Mouse (Mus musculus): ENCODE measurements around the gene Itln1. TPM values are rescaled to one million over a fixed set of nuclear protein-coding genes. Genes with fewer than 3 reads are reported as not detected.
A peak's percentile ranks its signal among the peaks of the same experiment; 100 is the strongest.
"Not testable (repeated sequence)": the region's sequence is repeated elsewhere in the genome, so short reads cannot be mapped to it uniquely, and the experiment has no call there.

Itln1 gene
- total RNA-seq, 1 experiment from 2014 or later, result not detected

GRCm38 (mm10) chr1:171477758-171478545, 57.1 kb downstream of the Itln1 start:
- ATAC-seq (replicated peaks in 1 of 2; ENCODE audit: insufficient read depth in 1 of 2, low FRiP score in 2 of 2, low TSS enrichment in 1 of 2, low read depth in 1 of 2, poor library complexity in 2 of 2, severe bottlenecking in 2 of 2), result peak in 1 of 2 experiments; percentile 39; a peak in 1 of 4 replicates

GRCm38 (mm10) chr1:171477123-171477522, 58.0 kb downstream of the Itln1 start:
- no peak for ATAC-seq (replicated peaks in 1 of 2; ENCODE audit: insufficient read depth in 1 of 2, low FRiP score in 2 of 2, low TSS enrichment in 1 of 2, low read depth in 1 of 2, poor library complexity in 2 of 2, severe bottlenecking in 2 of 2)

GRCm38 (mm10) chr1:171473920-171474640, 61.0 kb downstream of the Itln1 start:
- no peak for ATAC-seq (replicated peaks in 1 of 2; ENCODE audit: insufficient read depth in 1 of 2, low FRiP score in 2 of 2, low TSS enrichment in 1 of 2, low read depth in 1 of 2, poor library complexity in 2 of 2, severe bottlenecking in 2 of 2)

GRCm38 (mm10) chr1:171473506-171473905, 61.6 kb downstream of the Itln1 start:
- ATAC-seq (replicated peaks in 1 of 2; ENCODE audit: insufficient read depth in 1 of 2, low FRiP score in 2 of 2, low TSS enrichment in 1 of 2, low read depth in 1 of 2, poor library complexity in 2 of 2, severe bottlenecking in 2 of 2), result no peak

GRCm38 (mm10) chr1:171471941-171472340, 63.2 kb downstream of the Itln1 start:
- ATAC-seq (replicated peaks in 1 of 2; ENCODE audit: insufficient read depth in 1 of 2, low FRiP score in 2 of 2, low TSS enrichment in 1 of 2, low read depth in 1 of 2, poor library complexity in 2 of 2, severe bottlenecking in 2 of 2), result not testable (repeated sequence)

- no peak for ATAC-seq (replicated peaks in 1 of 2; ENCODE audit: insufficient read depth in 1 of 2, low FRiP score in 2 of 2, low TSS enrichment in 1 of 2, low read depth in 1 of 2, poor library complexity in 2 of 2, severe bottlenecking in 2 of 2)
Measured at GRCm38 (mm10) chr1:171471452-171471851, 63.6 kb downstream of the Itln1 start.

GRCm38 (mm10) chr1:171470896-171471295, 64.2 kb downstream of the Itln1 start:
- no peak; a peak in 1 of 4 replicates for ATAC-seq (replicated peaks in 1 of 2; ENCODE audit: insufficient read depth in 1 of 2, low FRiP score in 2 of 2, low TSS enrichment in 1 of 2, low read depth in 1 of 2, poor library complexity in 2 of 2, severe bottlenecking in 2 of 2)

GRCm38 (mm10) chr1:171470371-171470871, 64.7 kb downstream of the Itln1 start:
- peak; percentile 53 to 63; a peak in 2 of 4 replicates for ATAC-seq (replicated peaks in 1 of 2; ENCODE audit: insufficient read depth in 1 of 2, low FRiP score in 2 of 2, low TSS enrichment in 1 of 2, low read depth in 1 of 2, poor library complexity in 2 of 2, severe bottlenecking in 2 of 2)

GRCm38 (mm10) chr1:171469678-171470077, 65.4 kb downstream of the Itln1 start:
- no peak for ATAC-seq (replicated peaks in 1 of 2; ENCODE audit: insufficient read depth in 1 of 2, low FRiP score in 2 of 2, low TSS enrichment in 1 of 2, low read depth in 1 of 2, poor library complexity in 2 of 2, severe bottlenecking in 2 of 2)

Other genes starting within 250 kb of the Itln1 start
- gene Usp21, start 247.3 kb downstream of the Itln1 start, total RNA-seq (2017), result 26.5 and 31.8 TPM in 2 replicates
- 56.5 and 92.4 TPM in 2 replicates for gene Ufc1, start 240.3 kb downstream of the Itln1 start, total RNA-seq (2017)
- gene Dedd, start 206.1 kb downstream of the Itln1 start, total RNA-seq (2017), result 11.0 and 15.8 TPM in 2 replicates
- 45.7 and 55.1 TPM in 2 replicates for gene Nit1, start 189.6 kb downstream of the Itln1 start, total RNA-seq (2017)
- gene Pfdn2, start 189.6 kb downstream of the Itln1 start, total RNA-seq (2017), result 35.8 and 50.2 TPM in 2 replicates
- gene Klhdc9, start 174.5 kb downstream of the Itln1 start, total RNA-seq (2017), result 3.5 and 5.7 TPM in 2 replicates
- 5.2 and 6.2 TPM in 2 replicates for gene Nectin4, start 165.2 kb downstream of the Itln1 start, total RNA-seq (2017)
- 112 and 133 TPM in 2 replicates for gene Arhgap30, start 146.3 kb downstream of the Itln1 start, total RNA-seq (2017)
- 47.0 and 59.5 TPM in 2 replicates for gene Usf1, start 124.0 kb downstream of the Itln1 start, total RNA-seq (2017)
- gene Tstd1, start 116.4 kb downstream of the Itln1 start, total RNA-seq (2017), result 4.7 and 8.8 TPM in 2 replicates
- gene F11r, start 97.8 kb downstream of the Itln1 start, total RNA-seq (2017), result 12.1 and 13.4 TPM in 2 replicates
- gene Alyref2, start 31.8 kb downstream of the Itln1 start, total RNA-seq (2017), result 10.0 and 10.3 TPM in 2 replicates
- 25.9 and 29.0 TPM in 2 replicates for gene Cd244a, start 23.9 kb upstream of the Itln1 start, total RNA-seq (2017)
- gene Ly9, start 72.1 kb upstream of the Itln1 start, total RNA-seq (2017), result 35.9 and 41.0 TPM in 2 replicates
- 1.9 and 2.3 TPM in 2 replicates for gene Slamf7, start 117.7 kb upstream of the Itln1 start, total RNA-seq (2017)
- 60.5 and 99.3 TPM in 2 replicates for gene Cd48, start 146.7 kb upstream of the Itln1 start, total RNA-seq (2017)
- gene Slamf1, start 231.8 kb upstream of the Itln1 start, total RNA-seq (2017), result 2.1 and 2.6 TPM in 2 replicates